Mouse (Mus musculus) CH12.LX (cell line): ENCODE measurements around the gene Zfyve21.

Experiments
- CTCF ChIP-seq, 2 experiments: IDR thresholded peaks in 1 of 2; conservative IDR thresholded peaks in 1 of 2; 2 replicates each; pipeline ENCODE4 v1.5.1; 2011 to 2012; ENCODE audit warnings: low read depth in 2 of 2, low read length in 2 of 2, improper control_type of control experiment in 1 of 2, inconsistent platforms in 1 of 2, mild to moderate bottlenecking in 1 of 2, moderate library complexity in 1 of 2
- ELF1 ChIP-seq: IDR thresholded peaks from 2 replicates; pipeline ENCODE4 v1.6.1; 2014; ENCODE audit warnings: low read depth, mild to moderate bottlenecking, inconsistent platforms, low read length, improper control_type of control experiment
- PAX5 ChIP-seq: IDR thresholded peaks from 2 replicates; pipeline ENCODE4 v1.6.1; 2012; ENCODE audit warnings: low read length, inconsistent platforms, mixed read lengths
- SIN3A ChIP-seq: IDR thresholded peaks from 2 replicates; pipeline ENCODE4 v1.6.1; 2012; ENCODE audit warnings: low read length, improper control_type of control experiment, inconsistent platforms
- TCF12 ChIP-seq: IDR thresholded peaks from 2 replicates; pipeline ENCODE4 v1.6.1; 2014; ENCODE audit warnings: low read depth, mild to moderate bottlenecking, inconsistent platforms, low read length, improper control_type of control experiment

- TF ChIP-seq CTCF (conservative IDR thresholded peaks at IDR 0.05 in 1 of 2, IDR thresholded peaks at IDR 0.05 in 1 of 2; ENCODE audit: low read depth in 2 of 2, low read length in 2 of 2) (no peak), ELF1 (no peak), PAX5 (no peak), TCF12 (no peak), SIN3A (no peak)
Measured at GRCm38 (mm10) chr12:111790631-111791030, 23.3 kb upstream of the Zfyve21 start.
